Mouse (Mus musculus): ENCODE measurements at regions not wholly inside any gene's neighbourhood (a gene's known extent, or its start where the extent isn't known, plus 50 kb on each side); places are given as distances from the start of the nearest gene placed in this dataset.

DNA sequence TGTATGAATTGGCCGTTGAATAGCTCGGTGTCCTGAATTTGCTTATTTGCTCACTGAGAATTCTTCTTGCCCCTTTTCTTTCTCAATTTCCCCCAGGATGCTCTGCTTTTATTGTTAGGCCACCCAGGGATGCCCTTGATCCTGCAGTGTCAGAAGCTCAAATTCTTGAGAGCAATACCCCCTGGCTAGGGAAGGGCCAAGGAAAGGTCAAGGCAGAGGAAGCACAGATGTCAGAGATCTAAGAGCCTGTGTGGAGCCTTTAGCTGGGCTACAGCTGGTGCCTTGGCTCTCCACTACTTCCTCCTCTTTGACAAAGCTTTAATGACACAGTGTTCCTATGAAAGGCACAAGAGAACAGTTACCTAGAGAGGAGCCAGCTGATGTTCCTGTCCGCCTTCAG is 141.2 kb downstream of the Tmsb4x start:
- TF ChIP-seq CTCF (IDR thresholded peaks at IDR 0.05; ENCODE audit: control insufficient read depth, insufficient read depth, low read length) (no peak), POLR2A (IDR thresholded peaks at IDR 0.05; ENCODE audit: borderline replicate concordance, control insufficient read depth, low read depth, low read length) (no peak)
